Mouse (Mus musculus) neural tube, embryonic 13.5 days (tissue): ENCODE results near the gene Mafk. TPM values are rescaled to one million over a fixed set of nuclear protein-coding genes. Genes with fewer than 3 reads are reported as not detected.

Experiments used
- ATAC-seq: fragments of 200-750 bp; cut with Nextera tagmentation; 2 replicates; pipeline ENCODE4 v1.8.0; 2017; ENCODE audit warnings: low read depth, mild to moderate bottlenecking, moderate TSS enrichment, moderate library complexity
- H3K27ac ChIP-seq: fragments of 300-500 bp; sonication (generic); replicated peaks from 2 replicates; pipeline ENCODE4 v1.5.1; 2015; ENCODE audit warnings: moderate library complexity, mild to moderate bottlenecking, inconsistent platforms
- H3K27me3 ChIP-seq: fragments of 300-500 bp; sonication (generic); 2 replicates; pipeline ENCODE4 v1.6.1; 2015; ENCODE audit warnings: mild to moderate bottlenecking, inconsistent platforms
- H3K36me3 ChIP-seq: fragments of 300-500 bp; sonication (generic); 2 replicates; pipeline ENCODE4 v1.6.1; 2015; ENCODE audit warnings: mild to moderate bottlenecking, inconsistent platforms
- H3K4me1 ChIP-seq: fragments of 300-500 bp; sonication (generic); replicated peaks from 2 replicates; pipeline ENCODE4 v1.6.1; 2015; ENCODE audit warnings: inconsistent platforms
- H3K4me2 ChIP-seq: fragments of 300-500 bp; sonication (generic); 2 replicates; pipeline ENCODE4 v1.6.1; 2015; ENCODE audit warnings: inconsistent platforms, mild to moderate bottlenecking, moderate library complexity
- H3K4me3 ChIP-seq: fragments of 300-500 bp; sonication (generic); 2 replicates; pipeline ENCODE4 v1.5.1; 2015; ENCODE audit warnings: mild to moderate bottlenecking, inconsistent platforms
- H3K9ac ChIP-seq: fragments of 300-500 bp; sonication (generic); 2 replicates; pipeline ENCODE4 v1.6.1; 2015; ENCODE audit warnings: moderate library complexity, mild to moderate bottlenecking, inconsistent platforms
- H3K9me3 ChIP-seq: fragments of 300-500 bp; sonication (generic); 2 replicates; pipeline ENCODE4 v1.6.1; 2016; ENCODE audit warnings: inconsistent platforms
- WGBS: fragments of 180-500 bp; shearing (Covaris S2); methylation state at CpG from one replicate; pipeline ENCODE4 v1.1.7; 2015; 5-methylcytosine and 5-hydroxymethylcytosine counted together
- polyA plus RNA-seq: library from polyadenylated mRNA; unstranded; fragments of >200 nt; fragmentation: Nextera tagmentation; extraction: Ambion mirVana; gene quantifications from 2 replicates; pipeline ENCODE4 v1.2.1, GENCODE M21; 2015

The Mafk gene
- polyA plus RNA-seq, 1 experiment from 2014 or later = 12.1 TPM

DNA sequence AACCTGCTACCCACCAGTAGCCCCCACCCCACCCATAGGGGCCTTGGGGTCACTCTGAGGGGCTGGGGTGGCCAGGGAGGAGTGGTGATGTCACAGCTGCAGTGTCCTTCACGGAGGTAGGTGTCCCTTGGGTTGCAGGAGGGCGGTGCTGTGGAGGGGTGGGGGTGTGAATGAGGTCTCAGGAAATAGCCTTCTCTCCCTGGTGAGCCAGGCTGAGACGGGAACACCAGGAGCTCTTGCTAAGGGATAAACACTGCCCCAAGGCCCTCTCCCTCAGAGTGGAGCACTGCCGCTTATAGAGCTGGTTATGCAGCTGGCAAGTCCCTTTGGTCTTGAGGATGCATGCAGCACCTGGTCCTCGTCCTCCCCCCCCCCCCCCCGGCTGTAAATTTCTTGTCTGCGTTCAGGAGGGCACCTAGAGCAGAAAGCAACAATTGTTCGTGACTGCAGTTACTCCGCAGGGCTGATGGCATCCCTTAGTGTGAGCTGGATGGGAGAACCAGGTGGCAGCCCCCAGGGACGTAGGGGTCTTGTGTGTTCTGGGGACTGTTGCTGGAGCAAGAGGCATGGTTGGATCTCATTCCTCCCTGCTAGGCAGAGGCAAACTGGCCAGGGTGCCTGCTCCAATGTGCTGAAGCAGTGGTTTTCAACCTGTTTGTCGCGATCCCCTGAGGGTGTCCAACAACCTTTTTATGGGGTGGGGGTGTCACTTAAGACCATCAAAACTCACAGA, 7.0 kb downstream of the Mafk start:
- H3K9me3 ChIP-seq = no peaks in the 10 kb centered on the region
- H3K4me2 ChIP-seq = peak overlapping the region; percentile 65
- 24% methylated on average over 12 of the region's 12 CpGs for WGBS
- peak overlapping the region; percentile 38 for H3K4me3 ChIP-seq
- peak; percentile 51 for ATAC-seq
- H3K36me3 ChIP-seq = peaks cover 21% of the 10 kb centered on the region
- H3K9ac ChIP-seq = peak overlapping the region; percentile 67
- H3K27ac ChIP-seq = peak overlapping the region; percentile 97
- peaks cover 57% of the 10 kb centered on the region for H3K4me1 ChIP-seq
- peaks cover 7% of the 10 kb centered on the region; the same call in 1 of the 2 replicates for H3K27me3 ChIP-seq

GRCm38 (mm10) chr5:139799041-139799440, 7.7 kb downstream of the Mafk start:
- peak overlapping the region; percentile 65 for H3K4me2 ChIP-seq
- H3K27me3 ChIP-seq = peaks cover 7% of the 10 kb centered on the region; the same call in 1 of the 2 replicates
- H3K9ac ChIP-seq = peak overlapping the region; percentile 67
- peak overlapping the region; percentile 97; the same call in 1 of the 2 replicates for H3K27ac ChIP-seq
- 96% methylated on average over 9 of the region's 9 CpGs for WGBS
- H3K9me3 ChIP-seq = no peaks in the 10 kb centered on the region
- peaks cover 58% of the 10 kb centered on the region for H3K4me1 ChIP-seq
- no peak for ATAC-seq
- peaks cover 21% of the 10 kb centered on the region for H3K36me3 ChIP-seq
- H3K4me3 ChIP-seq = no peak overlapping the region

DNA sequence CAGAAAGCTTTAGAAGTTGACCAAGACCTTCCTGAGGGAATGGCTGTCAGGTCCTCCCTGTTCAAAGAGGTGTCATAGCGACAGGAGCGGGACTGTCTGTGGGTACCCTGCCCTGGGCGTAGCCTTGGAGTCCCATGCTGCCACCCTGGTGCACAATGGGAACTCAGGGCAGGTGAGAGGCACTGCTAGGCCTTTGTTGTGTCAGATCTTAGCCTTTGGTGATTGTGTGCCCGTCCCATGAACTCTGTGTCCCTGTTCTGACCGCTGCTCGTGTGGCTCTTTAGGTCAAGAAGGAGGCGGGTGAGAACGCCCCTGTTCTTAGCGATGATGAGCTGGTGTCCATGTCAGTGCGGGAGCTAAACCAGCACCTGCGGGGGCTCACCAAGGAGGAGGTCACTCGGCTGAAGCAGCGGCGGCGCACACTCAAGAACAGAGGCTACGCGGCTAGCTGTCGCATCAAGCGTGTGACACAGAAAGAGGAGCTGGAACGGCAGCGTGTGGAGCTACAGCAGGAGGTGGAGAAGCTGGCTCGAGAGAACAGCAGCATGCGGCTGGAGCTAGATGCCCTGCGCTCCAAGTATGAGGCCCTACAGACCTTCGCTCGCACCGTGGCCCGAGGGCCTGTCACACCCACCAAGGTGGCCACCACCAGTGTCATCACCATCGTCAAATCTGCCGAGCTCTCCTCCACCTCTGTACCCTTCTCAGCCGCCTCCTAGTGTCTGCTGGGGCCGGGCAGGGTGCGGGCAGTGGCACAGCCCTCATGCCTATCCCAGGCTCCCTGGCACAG, 8.7 kb downstream of the Mafk start:
- Histone ChIP-seq H3K27ac (no peak overlapping the region), H3K27me3 (peaks cover 3% of the 10 kb centered on the region; the same call in 1 of the 2 replicates), H3K9ac (no peak overlapping the region), H3K9me3 (no peaks in the 10 kb centered on the region), H3K4me2 (no peak overlapping the region), H3K4me3 (no peak overlapping the region), H3K4me1 (peaks cover 59% of the 10 kb centered on the region), H3K36me3 (peaks cover 21% of the 10 kb centered on the region)
- no peak for ATAC-seq
- WGBS = 95% methylated on average over 33 of the region's 33 CpGs

DNA sequence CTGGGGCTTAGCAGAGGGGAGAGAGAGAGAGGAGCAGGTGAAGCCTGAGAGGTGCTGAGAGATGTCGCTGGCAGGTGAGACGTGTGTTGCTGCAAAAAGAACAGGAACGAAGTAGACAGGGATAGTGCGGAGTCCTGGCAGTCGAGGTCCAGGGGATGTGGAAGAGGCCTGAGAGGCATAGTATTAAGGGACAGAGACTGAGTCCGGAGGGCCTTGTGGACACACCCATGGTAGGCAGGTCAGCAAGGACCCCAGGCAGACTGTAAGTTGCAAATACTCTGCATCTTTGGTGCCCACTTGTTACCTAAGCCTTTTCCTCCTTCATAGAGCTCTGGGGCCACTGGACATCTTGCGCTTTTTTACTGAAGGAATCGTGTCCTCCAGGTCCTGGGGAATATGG, 9.9 kb downstream of the Mafk start:
- no peak overlapping the region for H3K4me2 ChIP-seq
- ATAC-seq = no peak
- H3K4me1 ChIP-seq = peaks cover 47% of the 10 kb centered on the region
- H3K27me3 ChIP-seq = no peaks in the 10 kb centered on the region; the same call in 1 of the 2 replicates
- WGBS = 97% methylated on average over 8 of the region's 8 CpGs
- no peak overlapping the region for H3K9ac ChIP-seq
- no peak overlapping the region for H3K4me3 ChIP-seq
- H3K9me3 ChIP-seq = no peaks in the 10 kb centered on the region
- no peak overlapping the region for H3K27ac ChIP-seq
- H3K36me3 ChIP-seq = peaks cover 21% of the 10 kb centered on the region

DNA sequence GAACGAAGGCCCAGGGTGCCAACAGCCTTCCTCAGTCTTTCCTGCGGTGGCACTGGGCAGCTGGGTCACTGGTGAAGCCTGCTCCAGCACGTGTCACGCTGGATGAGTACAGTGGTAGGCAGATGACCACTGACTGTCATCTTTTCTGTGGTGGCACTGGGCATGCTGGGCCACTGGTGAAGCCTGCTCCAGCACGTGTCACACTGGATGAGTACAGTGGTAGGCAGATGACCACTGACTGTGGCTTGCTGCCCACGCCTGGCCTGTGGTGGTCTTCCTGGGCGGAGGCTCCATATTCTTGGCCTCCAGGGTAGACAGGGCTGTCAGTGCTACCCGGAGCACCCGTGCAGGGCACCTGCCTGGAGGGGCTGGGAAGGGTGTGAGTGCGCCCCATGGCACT, 10.6 kb downstream of the Mafk start:
- no peak for ATAC-seq
- WGBS = 92% methylated on average over 10 of the region's 10 CpGs

GRCm38 (mm10) chr5:139803165-139803564, 11.9 kb downstream of the Mafk start:
- no peak for ATAC-seq
- peaks cover 27% of the 10 kb centered on the region for H3K4me1 ChIP-seq
- H3K27ac ChIP-seq = no peak overlapping the region
- no peak overlapping the region for H3K4me3 ChIP-seq
- no peak overlapping the region for H3K9ac ChIP-seq
- peak overlapping the region; percentile 27; the same call in 1 of the 2 replicates for H3K4me2 ChIP-seq
- no peaks in the 10 kb centered on the region for H3K9me3 ChIP-seq
- peaks cover 21% of the 10 kb centered on the region for H3K36me3 ChIP-seq
- no peaks in the 10 kb centered on the region; the same call in 1 of the 2 replicates for H3K27me3 ChIP-seq
- 69% methylated on average over 8 of the region's 8 CpGs for WGBS

More for the DNA sequence above, 10.6 kb downstream of the Mafk start:
- no peaks in the 10 kb centered on the region; the same call in 1 of the 2 replicates for H3K27me3 ChIP-seq
- no peak overlapping the region for H3K27ac ChIP-seq
- H3K9me3 ChIP-seq = no peaks in the 10 kb centered on the region
- H3K4me3 ChIP-seq = no peak overlapping the region
- no peak overlapping the region for H3K9ac ChIP-seq
- H3K4me1 ChIP-seq = peaks cover 40% of the 10 kb centered on the region
- no peak overlapping the region for H3K4me2 ChIP-seq
- peaks cover 21% of the 10 kb centered on the region for H3K36me3 ChIP-seq

- WGBS = 10% methylated on average over 12 of the region's 12 CpGs
- peak overlapping the region; percentile 27 for H3K4me2 ChIP-seq
- ATAC-seq = peak; percentile 63
Observed at GRCm38 (mm10) chr5:139803601-139804102, 12.3 kb downstream of the Mafk start.

GRCm38 (mm10) chr5:139804107-139804551, 12.8 kb downstream of the Mafk start:
- 7% methylated on average over 6 of the region's 6 CpGs for WGBS
- Histone ChIP-seq H3K9me3 (no peaks in the 10 kb centered on the region), H3K4me3 (no peak overlapping the region), H3K36me3 (peaks cover 21% of the 10 kb centered on the region), H3K27ac (no peak overlapping the region), H3K27me3 (no peaks in the 10 kb centered on the region; the same call in 1 of the 2 replicates), H3K9ac (no peak overlapping the region), H3K4me1 (peaks cover 18% of the 10 kb centered on the region), H3K4me2 (peak overlapping the region; percentile 27)
- ATAC-seq = no peak

More at GRCm38 (mm10) chr5:139803601-139804102, 12.3 kb downstream of the Mafk start:
- Histone ChIP-seq H3K4me1 (peaks cover 23% of the 10 kb centered on the region), H3K9ac (no peak overlapping the region), H3K9me3 (no peaks in the 10 kb centered on the region), H3K27ac (no peak overlapping the region), H3K27me3 (no peaks in the 10 kb centered on the region; the same call in 1 of the 2 replicates), H3K36me3 (peaks cover 21% of the 10 kb centered on the region), H3K4me3 (no peak overlapping the region)

GRCm38 (mm10) chr5:139804573-139805111, 13.3 kb downstream of the Mafk start:
- Histone ChIP-seq H3K9ac (no peak overlapping the region), H3K4me3 (no peak overlapping the region), H3K4me1 (peaks cover 13% of the 10 kb centered on the region), H3K27me3 (no peaks in the 10 kb centered on the region; the same call in 1 of the 2 replicates), H3K9me3 (no peaks in the 10 kb centered on the region), H3K27ac (no peak overlapping the region), H3K36me3 (peaks cover 19% of the 10 kb centered on the region), H3K4me2 (no peak overlapping the region)
- 87% methylated on average over 11 of the region's 11 CpGs for WGBS
- ATAC-seq = no peak

- Histone ChIP-seq H3K27ac (no peak overlapping the region), H3K4me3 (no peak overlapping the region), H3K4me2 (no peak overlapping the region), H3K9me3 (no peaks in the 10 kb centered on the region), H3K27me3 (no peaks in the 10 kb centered on the region; the same call in 1 of the 2 replicates), H3K4me1 (peaks cover 12% of the 10 kb centered on the region), H3K9ac (no peak overlapping the region), H3K36me3 (peaks cover 6% of the 10 kb centered on the region)
- WGBS = 91% methylated on average over 8 of the region's 8 CpGs
- ATAC-seq = no peak
Observed at GRCm38 (mm10) chr5:139805924-139806323, 14.6 kb downstream of the Mafk start.

GRCm38 (mm10) chr5:139809397-139809796, 18.1 kb downstream of the Mafk start:
- Histone ChIP-seq H3K9ac (no peak overlapping the region), H3K4me1 (peaks cover 1% of the 10 kb centered on the region; the same call in 1 of the 2 replicates), H3K9me3 (no peaks in the 10 kb centered on the region), H3K4me3 (no peak overlapping the region), H3K36me3 (no peaks in the 10 kb centered on the region), H3K27ac (no peak overlapping the region), H3K27me3 (peaks cover 23% of the 10 kb centered on the region), H3K4me2 (no peak overlapping the region)
- WGBS = 51% methylated on average over 4 of the region's 4 CpGs
- ATAC-seq = no peak
